Mouse (Mus musculus) left cerebral cortex, postnatal 36 days (tissue): ENCODE results near the gene Cenpb. TPM values are rescaled to one million over a fixed set of nuclear protein-coding genes. Genes with fewer than 3 reads are reported as not detected.
A peak's percentile ranks its signal among the peaks of the same experiment; 100 is the strongest.

Source experiments
- DNase-seq, 2 experiments: peaks; one replicate each; pipeline ENCODE4 v3.0.0; 2021 to 2022; ENCODE audit warnings: low spot score in 2 of 2, mixed read lengths in 1 of 2
- intact Hi-C: fragments of 180-260 bp; cut with DNase I; formaldehyde crosslinking; loops from one replicate; pipeline ENCODE4 v1.15.1; 2025
- total RNA-seq, 2 experiments: library from RNA; stranded (reverse); gene quantifications; 2 replicates each; pipeline ENCODE4 v1.2.3; 2021

Cenpb gene
- total RNA-seq, 2 experiments from 2014 or later = 75.1 to 88.0 TPM

GRCm38 (mm10) chr2:131174700-131175099, 5.2 kb downstream of the Cenpb start:
- intact Hi-C loops = loop anchor here (5.0 kb wide), 1 partner anchor 88 kb away; the partner anchor contains the start of gene Pank2
- peak; percentile 51 to 72 for DNase-seq

- intact Hi-C loops = no loop called here
Measured at GRCm38 (mm10) chr2:131172322-131172721, 7.5 kb downstream of the Cenpb start.

GRCm38 (mm10) chr2:131171401-131172104, 8.3 kb downstream of the Cenpb start:
- intact Hi-C loops = no loop called here
- DNase-seq = peak; percentile 74 to 80

More at GRCm38 (mm10) chr2:131172322-131172721, 7.5 kb downstream of the Cenpb start:
- DNase-seq = no peak

- intact Hi-C loops = no loop called here
- DNase-seq = no peak
Measured at GRCm38 (mm10) chr2:131170936-131171335, 8.9 kb downstream of the Cenpb start.

- DNase-seq = no peak
- intact Hi-C loops = no loop called here
Measured at GRCm38 (mm10) chr2:131168914-131169313, 11.0 kb downstream of the Cenpb start.

- DNase-seq = no peak
- intact Hi-C loops = no loop called here
Measured at GRCm38 (mm10) chr2:131167984-131168383, 11.9 kb downstream of the Cenpb start.

- DNase-seq = no peak
- intact Hi-C loops = no loop called here
Measured at GRCm38 (mm10) chr2:131166172-131166571, 13.7 kb downstream of the Cenpb start.

GRCm38 (mm10) chr2:131163924-131164323, 15.9 kb downstream of the Cenpb start:
- intact Hi-C loops = no loop called here
- no peak for DNase-seq

GRCm38 (mm10) chr2:131160671-131161111, 19.2 kb downstream of the Cenpb start:
- peak; percentile 26 to 28 for DNase-seq
- intact Hi-C loops = loop anchor here (2.0 kb wide), 1 partner anchor 66 kb away; no protein-coding TSS in a partner anchor

- DNase-seq = peak; percentile 92 to 94
- intact Hi-C loops = loop anchor here (2.0 kb wide), 1 partner anchor 65 kb away; no protein-coding TSS in a partner anchor
Measured at GRCm38 (mm10) chr2:131159938-131160581, 19.8 kb downstream of the Cenpb start, which contains the start of gene 1700037H04Rik. TSS of gene 1700037H04Rik (minus strand) at chr2:131160081.

GRCm38 (mm10) chr2:131159491-131159910, 20.4 kb downstream of the Cenpb start:
- peak; percentile 28 to 38 for DNase-seq
- intact Hi-C loops = no loop called here

GRCm38 (mm10) chr2:131156987-131157386, 22.9 kb downstream of the Cenpb start:
- intact Hi-C loops = no loop called here
- DNase-seq = no peak

- no peak for DNase-seq
- intact Hi-C loops = no loop called here
Measured at GRCm38 (mm10) chr2:131154036-131154435, 25.8 kb downstream of the Cenpb start.

GRCm38 (mm10) chr2:131152166-131152730, 27.6 kb downstream of the Cenpb start:
- no peak for DNase-seq
- intact Hi-C loops = no loop called here

- intact Hi-C loops = no loop called here
- no peak for DNase-seq
Measured at GRCm38 (mm10) chr2:131149254-131149578, 30.7 kb downstream of the Cenpb start.

GRCm38 (mm10) chr2:131148353-131149253, 31.3 kb downstream of the Cenpb start:
- intact Hi-C loops = no loop called here
- no peak for DNase-seq

- intact Hi-C loops = no loop called here
- DNase-seq = no peak
Measured at GRCm38 (mm10) chr2:131147043-131147365, 32.9 kb downstream of the Cenpb start.

- intact Hi-C loops = no loop called here
- no peak for DNase-seq
Measured at GRCm38 (mm10) chr2:131146193-131147042, 33.4 kb downstream of the Cenpb start.

- no peak for DNase-seq
Measured at GRCm38 (mm10) chr2:131145536-131145935, 34.3 kb downstream of the Cenpb start.

More at GRCm38 (mm10) chr2:131145536-131145935, 34.3 kb downstream of the Cenpb start:
- intact Hi-C loops = no loop called here
